In genomic region chr11:64627180-64627579, GRCm38 (mm10) we compare ENCODE assay signal across 16 mouse cellular contexts.
DNase-seq lines count a peak whose midpoint lies in the region; ATAC-seq and TF ChIP-seq lines count a peak whose summit lies in the region.
"Had no signal": no experiment of that assay in that cellular context is flagged by ENCODE, and none has a peak within 500 bp of the region (broad histone marks: within the 10 kb centered on the region; RNA-seq: fewer than 3 reads in every experiment).

No protein-coding gene starts in this region.

- no peak overlapping the region for H3K27ac ChIP-seq in midbrain, postnatal 0 days (ENCODE audit: low read depth, low read length)
- H3K27ac ChIP-seq in midbrain, embryonic 14.5 days (replicated peaks; ENCODE audit: low read depth, low read length) = no peak overlapping the region
- H3K27ac ChIP-seq in heart, embryonic 13.5 days (replicated peaks) = peak overlapping the region; percentile 54; the same call in 1 of the 2 replicates
- H3K27ac ChIP-seq in kidney, embryonic 16.5 days (ENCODE audit: low read length) = no peak overlapping the region
- H3K27ac ChIP-seq: intestine, embryonic 15.5 days; limb, embryonic 13.5 days; midbrain, embryonic 10.5 days had no signal

- no peak overlapping the region for H3K4me3 ChIP-seq in midbrain, postnatal 0 days (ENCODE audit: low read depth, low read length)
- no peak overlapping the region for H3K4me3 ChIP-seq in midbrain, embryonic 14.5 days (replicated peaks; ENCODE audit: low read depth, low read length)
- H3K4me3 ChIP-seq in heart, embryonic 13.5 days = no peak overlapping the region
- H3K4me3 ChIP-seq in kidney, embryonic 16.5 days (ENCODE audit: low read length) = no peak overlapping the region
- H3K4me3 ChIP-seq: intestine, embryonic 15.5 days; limb, embryonic 13.5 days; midbrain, embryonic 10.5 days; myocyte had no signal

- intact Hi-C loops in heart, postnatal 36 days (cut with DNase I) = no loop called here

- no peak overlapping the region for H3K4me2 ChIP-seq in midbrain, postnatal 0 days (ENCODE audit: low read depth, low read length, poor library complexity, severe bottlenecking)
- no peak overlapping the region for H3K4me2 ChIP-seq in midbrain, embryonic 14.5 days (ENCODE audit: low read length)
- H3K4me2 ChIP-seq in heart, embryonic 13.5 days = no peak overlapping the region; the same call in 1 of the 2 replicates
- no peak overlapping the region for H3K4me2 ChIP-seq in kidney, embryonic 16.5 days (replicated peaks; ENCODE audit: low read depth, low read length)
- H3K4me2 ChIP-seq: intestine, embryonic 15.5 days; limb, embryonic 13.5 days had no signal

- no peak for TF ChIP-seq CTCF in midbrain, postnatal 0 days (IDR thresholded peaks at IDR 0.05)

- ATAC-seq in midbrain, postnatal 0 days (ENCODE audit: low FRiP score) = no peak
- no peak for ATAC-seq in midbrain, embryonic 14.5 days (ENCODE audit: low FRiP score, low TSS enrichment)
- no peak; the same call in 1 of the 2 replicates for ATAC-seq in heart, embryonic 13.5 days (ENCODE audit: extremely low read depth, insufficient number of reproducible peaks, low FRiP score, low TSS enrichment)
- no peak for ATAC-seq in kidney, embryonic 16.5 days (ENCODE audit: low FRiP score, low TSS enrichment)
- ATAC-seq: intestine, embryonic 15.5 days; Patski had no signal

- no peak overlapping the region for H3K9ac ChIP-seq in midbrain, postnatal 0 days (replicated peaks; ENCODE audit: low read length, poor library complexity, severe bottlenecking)
- no peak overlapping the region for H3K9ac ChIP-seq in midbrain, embryonic 14.5 days (replicated peaks; ENCODE audit: low read length)
- no peak overlapping the region for H3K9ac ChIP-seq in heart, embryonic 13.5 days
- H3K9ac ChIP-seq in kidney, embryonic 16.5 days (replicated peaks; ENCODE audit: low read length) = no peak overlapping the region
- H3K9ac ChIP-seq: intestine, embryonic 15.5 days; limb, embryonic 13.5 days had no signal

- no peaks in the 10 kb centered on the region for H3K36me3 ChIP-seq in midbrain, postnatal 0 days (ENCODE audit: insufficient read depth, low read length)
- no peaks in the 10 kb centered on the region for H3K36me3 ChIP-seq in midbrain, embryonic 14.5 days (ENCODE audit: control insufficient read depth, insufficient read depth, low read length)
- H3K36me3 ChIP-seq in heart, embryonic 13.5 days = no peaks in the 10 kb centered on the region
- no peaks in the 10 kb centered on the region for H3K36me3 ChIP-seq in kidney, embryonic 16.5 days (ENCODE audit: insufficient read depth, low read length)
- H3K36me3 ChIP-seq: intestine, embryonic 15.5 days; limb, embryonic 13.5 days; midbrain, embryonic 10.5 days had no signal

- WGBS in midbrain, postnatal 0 days = 76% methylated on average over 7 of the region's 7 CpGs
- WGBS in midbrain, embryonic 14.5 days = 81% methylated on average over 7 of the region's 7 CpGs
- 38% methylated on average over 7 of the region's 7 CpGs for WGBS in heart, embryonic 13.5 days
- 92% methylated on average over 7 of the region's 7 CpGs for WGBS in kidney, embryonic 16.5 days

- H3K9me3 ChIP-seq in midbrain, postnatal 0 days (ENCODE audit: low read length) = no peaks in the 10 kb centered on the region
- H3K9me3 ChIP-seq in midbrain, embryonic 14.5 days (ENCODE audit: control insufficient read depth, low read length) = no peaks in the 10 kb centered on the region
- H3K9me3 ChIP-seq in heart, embryonic 13.5 days = no peaks in the 10 kb centered on the region
- no peaks in the 10 kb centered on the region for H3K9me3 ChIP-seq in kidney, embryonic 16.5 days (ENCODE audit: low read length)
- H3K9me3 ChIP-seq: intestine, embryonic 15.5 days; limb, embryonic 13.5 days; midbrain, embryonic 10.5 days had no signal

- no peaks in the 10 kb centered on the region for H3K27me3 ChIP-seq in midbrain, postnatal 0 days (ENCODE audit: insufficient read depth, low read length)
- H3K27me3 ChIP-seq in midbrain, embryonic 14.5 days (ENCODE audit: control insufficient read depth, insufficient read depth, low read length) = no peaks in the 10 kb centered on the region
- H3K27me3 ChIP-seq in heart, embryonic 13.5 days (replicated peaks) = peaks cover 12% of the 10 kb centered on the region; the same call in 1 of the 2 replicates
- no peaks in the 10 kb centered on the region for H3K27me3 ChIP-seq in kidney, embryonic 16.5 days (ENCODE audit: insufficient read depth, low read length)
- H3K27me3 ChIP-seq: intestine, embryonic 15.5 days; limb, embryonic 13.5 days; Patski had no signal

- DNase-seq in midbrain, postnatal 0 days (ENCODE audit: low spot score) = peak; percentile 1
- no peak for DNase-seq in midbrain, embryonic 14.5 days
- peak; percentile 11 to 19 for DNase-seq in heart, postnatal 36 days
- no peak for DNase-seq in testis, postnatal 10 days (ENCODE audit: low spot score)
- no peak for DNase-seq in adrenal gland, postnatal 10 days
- DNase-seq: adrenal gland, adult 2 months; cerebellum, adult 9-10 months; kidney, postnatal 14 days; right cerebral cortex, postnatal 14 days had no signal

- H3K4me1 ChIP-seq in midbrain, postnatal 0 days (ENCODE audit: insufficient read depth, low read length) = no peaks in the 10 kb centered on the region
- no peaks in the 10 kb centered on the region for H3K4me1 ChIP-seq in midbrain, embryonic 14.5 days (ENCODE audit: control insufficient read depth, insufficient read depth, low read length)
- H3K4me1 ChIP-seq in heart, embryonic 13.5 days = peaks cover 12% of the 10 kb centered on the region
- H3K4me1 ChIP-seq in kidney, embryonic 16.5 days (ENCODE audit: insufficient read depth, low read length) = no peaks in the 10 kb centered on the region
- H3K4me1 ChIP-seq: intestine, embryonic 15.5 days; limb, embryonic 13.5 days; midbrain, embryonic 10.5 days had no signal

Comparison
In these comparisons a context has a peak if more than half of its experiments do, and no peak if none do; other contexts are left out.
1. DNase-seq: peak in midbrain, postnatal 0 days (single experiment) and heart, postnatal 36 days (2 of 2); none in midbrain, embryonic 14.5 days (single experiment), testis, postnatal 10 days (single experiment) and adrenal gland, postnatal 10 days (single experiment).